Mouse (Mus musculus): ENCODE results near the gene Olfr545. TPM values are rescaled to one million over a fixed set of nuclear protein-coding genes. Genes with fewer than 3 reads are reported as not detected.

The Olfr545 gene
- 0.05 TPM in 1 of 2 replicates, not detected in the other for polyA plus RNA-seq (2014; fragmentation: Nextera tagmentation; extraction: Ambion mirVana)

- WGBS, result 65% methylated on average over 3 of the region's 3 CpGs
- no peak within 1 kb of the TSS for H3K4me3 ChIP-seq (ENCODE audit: low read depth, low read length)
- no peaks in the 10 kb centered on the region for H3K4me1 ChIP-seq (replicated peaks; ENCODE audit: control insufficient read depth, insufficient read depth, low read length)
- H3K27ac ChIP-seq (ENCODE audit: low read depth), result no peak within 1 kb of the TSS
- H3K4me2 ChIP-seq (ENCODE audit: low read length), result no peak within 1 kb of the TSS
- DNase-seq (ENCODE audit: low spot score), result no peak
- no peaks in the 10 kb centered on the region for H3K36me3 ChIP-seq (ENCODE audit: control insufficient read depth, insufficient read depth, low read length)
- ATAC-seq (replicated peaks; ENCODE audit: low FRiP score, low TSS enrichment, low read depth), result no peak
- H3K9ac ChIP-seq (ENCODE audit: low read length), result no peak within 1 kb of the TSS
- H3K27me3 ChIP-seq (replicated peaks; ENCODE audit: control insufficient read depth, insufficient read depth, low read length), result no peaks in the 10 kb centered on the region
- H3K9me3 ChIP-seq (ENCODE audit: control insufficient read depth, low read length), result no peaks in the 10 kb centered on the region
Observed at GRCm38 (mm10) chr7:102499473-102499872, at the start of gene Olfr545. Gene Olfr545, minus strand, starts transcription at chr7:102499573.

GRCm38 (mm10) chr7:102541251-102541650, 41.9 kb upstream of the Olfr545 start:
- WGBS, result 63% methylated on average over 3 of the region's 3 CpGs
- Histone ChIP-seq H3K4me3 (ENCODE audit: low read depth, low read length) (no peak overlapping the region), H3K9ac (ENCODE audit: low read length) (no peak overlapping the region), H3K36me3 (ENCODE audit: control insufficient read depth, insufficient read depth, low read length) (no peaks in the 10 kb centered on the region), H3K9me3 (ENCODE audit: control insufficient read depth, low read length) (no peaks in the 10 kb centered on the region), H3K4me2 (ENCODE audit: low read length) (no peak overlapping the region), H3K27me3 (replicated peaks; ENCODE audit: control insufficient read depth, insufficient read depth, low read length) (no peaks in the 10 kb centered on the region), H3K4me1 (replicated peaks; ENCODE audit: control insufficient read depth, insufficient read depth, low read length) (no peaks in the 10 kb centered on the region), H3K27ac (ENCODE audit: low read depth) (no peak overlapping the region)
- ATAC-seq (replicated peaks; ENCODE audit: low FRiP score, low TSS enrichment, low read depth), result no peak
- no peak for DNase-seq (ENCODE audit: low spot score)

GRCm38 (mm10) chr7:102540596-102540995, 41.2 kb upstream of the Olfr545 start, which contains the start of gene Olfr548-ps1:
Gene Olfr548-ps1, plus strand, starts transcription at chr7:102540896.
- no peak for DNase-seq (ENCODE audit: low spot score)
- Histone ChIP-seq H3K27ac (ENCODE audit: low read depth) (no peak within 1 kb of the TSS), H3K9me3 (ENCODE audit: control insufficient read depth, low read length) (no peaks in the 10 kb centered on the region), H3K4me3 (ENCODE audit: low read depth, low read length) (no peak within 1 kb of the TSS), H3K36me3 (ENCODE audit: control insufficient read depth, insufficient read depth, low read length) (no peaks in the 10 kb centered on the region), H3K4me2 (ENCODE audit: low read length) (no peak within 1 kb of the TSS), H3K4me1 (replicated peaks; ENCODE audit: control insufficient read depth, insufficient read depth, low read length) (no peaks in the 10 kb centered on the region), H3K9ac (ENCODE audit: low read length) (no peak within 1 kb of the TSS), H3K27me3 (replicated peaks; ENCODE audit: control insufficient read depth, insufficient read depth, low read length) (no peaks in the 10 kb centered on the region)
- ATAC-seq (replicated peaks; ENCODE audit: low FRiP score, low TSS enrichment, low read depth), result no peak
- WGBS, result 76% methylated on average over 2 of the region's 2 CpGs

- Histone ChIP-seq H3K4me3 (ENCODE audit: low read depth, low read length) (no peak within 1 kb of the TSS), H3K27ac (ENCODE audit: low read depth) (no peak within 1 kb of the TSS), H3K27me3 (replicated peaks; ENCODE audit: control insufficient read depth, insufficient read depth, low read length) (no peaks in the 10 kb centered on the region), H3K9ac (ENCODE audit: low read length) (no peak within 1 kb of the TSS), H3K9me3 (ENCODE audit: control insufficient read depth, low read length) (no peaks in the 10 kb centered on the region), H3K36me3 (ENCODE audit: control insufficient read depth, insufficient read depth, low read length) (no peaks in the 10 kb centered on the region), H3K4me2 (ENCODE audit: low read length) (no peak within 1 kb of the TSS), H3K4me1 (replicated peaks; ENCODE audit: control insufficient read depth, insufficient read depth, low read length) (no peaks in the 10 kb centered on the region)
- 74% methylated on average over 1 of the region's 1 CpGs for WGBS
- DNase-seq (ENCODE audit: low spot score), result no peak
- ATAC-seq (replicated peaks; ENCODE audit: low FRiP score, low TSS enrichment, low read depth), result no peak
Observed at GRCm38 (mm10) chr7:102534449-102534848, 35.1 kb upstream of the Olfr545 start, which contains the start of gene Olfr547. Gene Olfr547, plus strand, starts transcription at chr7:102534749.

- Histone ChIP-seq H3K27ac (ENCODE audit: low read depth) (no peak overlapping the region), H3K4me2 (ENCODE audit: low read length) (no peak overlapping the region), H3K36me3 (ENCODE audit: control insufficient read depth, insufficient read depth, low read length) (no peaks in the 10 kb centered on the region), H3K9me3 (ENCODE audit: control insufficient read depth, low read length) (no peaks in the 10 kb centered on the region), H3K4me3 (ENCODE audit: low read depth, low read length) (no peak overlapping the region), H3K27me3 (replicated peaks; ENCODE audit: control insufficient read depth, insufficient read depth, low read length) (no peaks in the 10 kb centered on the region), H3K4me1 (replicated peaks; ENCODE audit: control insufficient read depth, insufficient read depth, low read length) (no peaks in the 10 kb centered on the region), H3K9ac (ENCODE audit: low read length) (no peak overlapping the region)
- DNase-seq (ENCODE audit: low spot score), result no peak
- WGBS, result 78% methylated on average over 1 of the region's 1 CpGs
- ATAC-seq (replicated peaks; ENCODE audit: low FRiP score, low TSS enrichment, low read depth), result no peak
Observed at GRCm38 (mm10) chr7:102529052-102529451, 29.7 kb upstream of the Olfr545 start.

- no peak for ATAC-seq (replicated peaks; ENCODE audit: low FRiP score, low TSS enrichment, low read depth)
- 91% methylated on average over 2 of the region's 2 CpGs for WGBS
- Histone ChIP-seq H3K9me3 (ENCODE audit: control insufficient read depth, low read length) (no peaks in the 10 kb centered on the region), H3K4me1 (replicated peaks; ENCODE audit: control insufficient read depth, insufficient read depth, low read length) (no peaks in the 10 kb centered on the region), H3K36me3 (ENCODE audit: control insufficient read depth, insufficient read depth, low read length) (no peaks in the 10 kb centered on the region), H3K4me2 (ENCODE audit: low read length) (no peak overlapping the region), H3K27me3 (replicated peaks; ENCODE audit: control insufficient read depth, insufficient read depth, low read length) (no peaks in the 10 kb centered on the region), H3K4me3 (ENCODE audit: low read depth, low read length) (no peak overlapping the region), H3K9ac (ENCODE audit: low read length) (no peak overlapping the region), H3K27ac (ENCODE audit: low read depth) (no peak overlapping the region)
- DNase-seq (ENCODE audit: low spot score), result no peak
Observed at GRCm38 (mm10) chr7:102517051-102517335, 17.6 kb upstream of the Olfr545 start.

- H3K9me3 ChIP-seq (ENCODE audit: control insufficient read depth, low read length), result no peaks in the 10 kb centered on the region
- no peaks in the 10 kb centered on the region for H3K36me3 ChIP-seq (ENCODE audit: control insufficient read depth, insufficient read depth, low read length)
- H3K4me1 ChIP-seq (replicated peaks; ENCODE audit: control insufficient read depth, insufficient read depth, low read length), result no peaks in the 10 kb centered on the region
- H3K27me3 ChIP-seq (replicated peaks; ENCODE audit: control insufficient read depth, insufficient read depth, low read length), result no peaks in the 10 kb centered on the region
- DNase-seq (ENCODE audit: low spot score) (no peak), ATAC-seq (replicated peaks; ENCODE audit: low FRiP score, low TSS enrichment, low read depth) (no peak)
- H3K9ac ChIP-seq (ENCODE audit: low read length), result no peak overlapping the region
- no peak overlapping the region for H3K4me2 ChIP-seq (ENCODE audit: low read length)
- H3K4me3 ChIP-seq (ENCODE audit: low read depth, low read length), result no peak overlapping the region
- 76% methylated on average over 10 of the region's 10 CpGs for WGBS
- H3K27ac ChIP-seq (ENCODE audit: low read depth), result no peak overlapping the region
Observed at GRCm38 (mm10) chr7:102516261-102517050, 17.1 kb upstream of the Olfr545 start.

GRCm38 (mm10) chr7:102514144-102514543, 14.8 kb upstream of the Olfr545 start:
- DNase-seq (ENCODE audit: low spot score) (no peak), ATAC-seq (replicated peaks; ENCODE audit: low FRiP score, low TSS enrichment, low read depth) (no peak)
- 63% methylated on average over 4 of the region's 4 CpGs for WGBS

More at GRCm38 (mm10) chr7:102514144-102514543, 14.8 kb upstream of the Olfr545 start:
- no peak overlapping the region for H3K4me2 ChIP-seq (ENCODE audit: low read length)
- no peaks in the 10 kb centered on the region for H3K27me3 ChIP-seq (replicated peaks; ENCODE audit: control insufficient read depth, insufficient read depth, low read length)
- no peak overlapping the region for H3K9ac ChIP-seq (ENCODE audit: low read length)
- H3K4me1 ChIP-seq (replicated peaks; ENCODE audit: control insufficient read depth, insufficient read depth, low read length), result no peaks in the 10 kb centered on the region
- no peaks in the 10 kb centered on the region for H3K9me3 ChIP-seq (ENCODE audit: control insufficient read depth, low read length)
- H3K4me3 ChIP-seq (ENCODE audit: low read depth, low read length), result no peak overlapping the region
- no peak overlapping the region for H3K27ac ChIP-seq (ENCODE audit: low read depth)
- H3K36me3 ChIP-seq (ENCODE audit: control insufficient read depth, insufficient read depth, low read length), result no peaks in the 10 kb centered on the region

Data from intestine, embryonic 14.5 days (tissue).